Mouse (Mus musculus) embryonic facial prominence, embryonic 11.5 days (tissue): ENCODE results near the gene Clcnkb. TPM values are rescaled to one million over a fixed set of nuclear protein-coding genes. Genes with fewer than 3 reads are reported as not detected.

Experiments
- ATAC-seq: fragments of 200-750 bp; cut with Nextera tagmentation; replicated peaks from 2 replicates; pipeline ENCODE4 v1.8.0; 2017; ENCODE audit warnings: low read depth; ENCODE audit not compliant: insufficient number of reproducible peaks, low FRiP score, low TSS enrichment
- DNase-seq: peaks from one replicate; pipeline ENCODE4 v3.0.0-alpha.2; 2015; ENCODE audit warnings: low spot score
- H3K27ac ChIP-seq: fragments of 300-500 bp; sonication (generic); replicated peaks from 2 replicates; pipeline ENCODE4 v1.5.1; 2014; ENCODE audit warnings: mild to moderate bottlenecking, low read depth, low read length, control low read depth
- H3K27me3 ChIP-seq: fragments of 300-500 bp; sonication (generic); 2 replicates; pipeline ENCODE4 v1.6.1; 2014; ENCODE audit warnings: mild to moderate bottlenecking, low read length, moderate library complexity, mixed read lengths; ENCODE audit not compliant: control insufficient read depth, insufficient read depth
- H3K36me3 ChIP-seq: fragments of 300-500 bp; sonication (generic); replicated peaks from 2 replicates; pipeline ENCODE4 v1.6.1; 2014; ENCODE audit warnings: low read depth, mild to moderate bottlenecking, low read length, moderate library complexity, mixed read lengths; ENCODE audit not compliant: control insufficient read depth, insufficient read depth
- H3K4me1 ChIP-seq: fragments of 300-500 bp; sonication (generic); 2 replicates; pipeline ENCODE4 v1.6.1; 2014; ENCODE audit warnings: low read length, mixed read lengths; ENCODE audit not compliant: control insufficient read depth, insufficient read depth
- H3K4me2 ChIP-seq: fragments of 300-500 bp; sonication (generic); 2 replicates; pipeline ENCODE4 v1.6.1; 2014; ENCODE audit warnings: low read depth, mild to moderate bottlenecking, control low read depth, low read length, moderate library complexity
- H3K4me3 ChIP-seq: fragments of 300-500 bp; sonication (generic); 2 replicates; pipeline ENCODE4 v1.5.1; 2014; ENCODE audit warnings: low read depth, low read length, control low read depth
- H3K9ac ChIP-seq: fragments of 300-500 bp; sonication (generic); replicated peaks from 2 replicates; pipeline ENCODE4 v1.6.1; 2014; ENCODE audit warnings: mild to moderate bottlenecking, control low read depth, low read length
- H3K9me3 ChIP-seq: fragments of 300-500 bp; sonication (generic); replicated peaks from 2 replicates; pipeline ENCODE4 v1.6.1; 2016; ENCODE audit warnings: mild to moderate bottlenecking, low read length, inconsistent platforms, mixed read lengths; ENCODE audit not compliant: control insufficient read depth
- WGBS: fragments of 180-500 bp; shearing (Covaris S2); extraction: QIAGEN DNeasy Blood & Tissue Kit; methylation state at CpG from one replicate; pipeline ENCODE4 v1.1.7; 2014; 5-methylcytosine and 5-hydroxymethylcytosine counted together
- polyA plus RNA-seq: library from polyadenylated mRNA; unstranded; fragments of >200 nt; fragmentation: Nextera tagmentation; extraction: Ambion mirVana; gene quantifications from 2 replicates; pipeline ENCODE4 v1.2.1, GENCODE M21; 2014

Clcnkb gene
- polyA plus RNA-seq, 1 experiment from 2014 or later, result not detected

DNA sequence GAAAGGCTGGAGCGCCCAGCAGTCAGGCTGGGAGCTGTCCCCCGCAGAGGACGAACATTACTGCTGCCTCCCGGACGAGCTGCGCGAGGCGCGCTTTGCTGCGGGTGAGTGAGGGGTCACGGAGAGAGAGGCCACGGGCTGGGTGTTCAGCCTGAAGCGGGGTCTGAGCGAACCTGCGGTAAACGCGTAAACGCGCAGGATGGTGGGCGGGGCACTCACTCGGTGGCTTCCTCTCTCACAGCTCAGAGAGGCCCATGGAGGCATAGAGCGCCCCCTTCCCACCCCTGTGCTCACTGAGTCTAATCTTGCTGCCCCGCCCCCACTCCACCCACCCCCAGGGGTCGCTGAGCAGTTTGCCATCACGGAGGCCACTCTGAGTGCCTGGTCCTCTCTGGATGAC lies 33.4 kb downstream of the Clcnkb start:
- ATAC-seq (no peak), DNase-seq (peak; percentile 66)
- Histone ChIP-seq H3K36me3 (no peaks in the 10 kb centered on the region), H3K4me2 (peak overlapping the region; percentile 52), H3K4me1 (no peaks in the 10 kb centered on the region), H3K9ac (peak overlapping the region; percentile 26), H3K27me3 (peaks cover 37% of the 10 kb centered on the region), H3K4me3 (peak overlapping the region; percentile 25), H3K9me3 (no peaks in the 10 kb centered on the region), H3K27ac (no peak overlapping the region)
- under 1% methylated on average over 25 of the region's 25 CpGs for WGBS

GRCm38 (mm10) chr4:141379674-141380073 lies 36.1 kb downstream of the Clcnkb start:
- 60% methylated on average over 8 of the region's 8 CpGs for WGBS
- Histone ChIP-seq H3K4me2 (no peak overlapping the region), H3K4me1 (no peaks in the 10 kb centered on the region), H3K4me3 (no peak overlapping the region), H3K36me3 (no peaks in the 10 kb centered on the region), H3K9ac (no peak overlapping the region), H3K27me3 (peaks cover 32% of the 10 kb centered on the region), H3K9me3 (no peaks in the 10 kb centered on the region), H3K27ac (no peak overlapping the region)
- no peak for ATAC-seq
- DNase-seq, result no peak

- Histone ChIP-seq H3K27me3 (peaks cover 16% of the 10 kb centered on the region), H3K36me3 (no peaks in the 10 kb centered on the region), H3K27ac (no peak overlapping the region), H3K4me3 (no peak overlapping the region), H3K4me1 (no peaks in the 10 kb centered on the region; the same call in 1 of the 2 replicates), H3K9me3 (no peaks in the 10 kb centered on the region), H3K9ac (no peak overlapping the region), H3K4me2 (no peak overlapping the region)
- ATAC-seq (no peak), DNase-seq (no peak)
- WGBS, result 85% methylated on average over 5 of the region's 5 CpGs
These were observed 43.4 kb downstream of the Clcnkb start for GRCm38 (mm10) chr4:141372426-141372825.

DNA sequence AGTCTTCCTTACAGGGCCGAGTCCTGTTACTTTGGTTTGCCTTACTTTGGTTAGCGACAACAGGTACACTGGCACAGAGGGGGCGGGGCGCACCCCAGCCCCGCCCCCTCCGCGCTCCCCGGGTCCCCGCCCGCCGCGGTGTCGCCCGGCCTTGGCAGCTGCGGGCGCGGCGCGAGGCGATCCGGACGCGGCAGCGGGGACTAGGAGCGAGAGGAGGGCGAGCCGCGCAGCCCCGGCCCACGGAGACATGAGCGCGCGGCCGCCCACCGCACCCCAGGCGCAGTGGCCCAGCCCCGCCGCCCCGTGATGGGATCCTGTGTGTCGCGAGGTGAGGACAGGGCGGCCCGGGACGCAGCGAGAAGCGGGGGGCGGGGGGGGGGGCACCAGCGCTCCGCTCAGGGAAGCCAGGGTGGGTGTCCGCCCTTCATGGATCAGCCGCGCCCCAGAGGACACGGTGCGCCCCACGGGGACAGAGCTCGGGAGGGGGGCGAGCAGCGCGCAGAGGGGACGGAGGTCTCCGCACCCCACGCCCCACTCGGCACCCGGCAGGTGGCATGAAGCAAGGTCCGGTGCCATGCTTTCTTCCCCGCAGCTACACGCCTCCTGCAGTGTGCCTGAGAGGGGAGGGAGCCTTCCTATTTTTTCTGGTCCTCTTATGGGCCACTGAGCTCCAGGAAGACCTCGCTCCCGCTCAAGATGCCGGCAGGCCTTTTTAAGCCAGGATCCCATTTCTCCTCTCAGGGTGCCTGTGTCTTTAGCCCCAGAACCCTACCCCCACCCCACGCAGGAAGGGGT lies 47.6 kb downstream of the Clcnkb start, which contains the start of gene Fam131c:
Gene Fam131c, plus strand, starts transcription at position 224 of the 795 bp plus-strand sequence.
- H3K27ac ChIP-seq, result no peak within 1 kb of the TSS
- H3K4me2 ChIP-seq, result peak within 1 kb of the TSS; percentile 98
- H3K4me1 ChIP-seq, result no peaks in the 10 kb centered on the region; the same call in 1 of the 2 replicates
- no peaks in the 10 kb centered on the region for H3K36me3 ChIP-seq
- ATAC-seq (no peak), DNase-seq (peak; percentile 59)
- peak within 1 kb of the TSS; percentile 59 for H3K9ac ChIP-seq
- H3K9me3 ChIP-seq, result no peaks in the 10 kb centered on the region
- H3K4me3 ChIP-seq, result peak within 1 kb of the TSS; percentile 48
- H3K27me3 ChIP-seq, result peaks cover 32% of the 10 kb centered on the region
- WGBS, result under 1% methylated on average over 49 of the region's 71 CpGs

DNA sequence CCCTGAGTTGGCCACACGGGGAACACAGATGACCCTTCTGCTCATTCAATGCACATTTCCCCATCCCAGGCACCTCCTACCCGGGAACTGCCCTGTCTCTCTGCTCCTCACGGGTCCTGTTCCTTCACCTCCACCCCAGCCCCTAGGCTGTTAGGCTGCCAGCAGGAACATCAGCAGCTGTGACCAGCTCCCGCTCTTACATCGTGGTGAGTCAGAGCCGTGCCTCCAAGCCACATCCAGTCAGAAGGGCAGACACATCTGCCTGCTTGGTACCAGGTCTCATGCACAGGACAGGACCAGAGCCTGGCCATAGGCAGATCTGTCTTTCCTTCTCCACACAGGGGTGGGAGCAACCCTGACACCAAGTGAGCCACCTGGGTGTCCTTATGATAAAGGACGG lies 49.9 kb downstream of the Clcnkb start:
- no peak overlapping the region for H3K4me2 ChIP-seq
- DNase-seq (no peak), ATAC-seq (no peak)
- H3K4me1 ChIP-seq, result no peaks in the 10 kb centered on the region; the same call in 1 of the 2 replicates
- no peak overlapping the region; the same call in 1 of the 2 replicates for H3K9ac ChIP-seq
- no peak overlapping the region for H3K4me3 ChIP-seq
- H3K27ac ChIP-seq, result no peak overlapping the region
- no peaks in the 10 kb centered on the region for H3K9me3 ChIP-seq
- WGBS, result 62% methylated on average over 7 of the region's 7 CpGs
- no peaks in the 10 kb centered on the region for H3K36me3 ChIP-seq
- peaks cover 32% of the 10 kb centered on the region for H3K27me3 ChIP-seq

GRCm38 (mm10) chr4:141365126-141365525 lies 50.7 kb downstream of the Clcnkb start:
- WGBS, result 63% methylated on average over 8 of the region's 8 CpGs
- no peak overlapping the region for H3K4me2 ChIP-seq
- no peak overlapping the region for H3K27ac ChIP-seq
- no peak overlapping the region for H3K9ac ChIP-seq
- ATAC-seq (no peak), DNase-seq (no peak)
- H3K36me3 ChIP-seq, result no peaks in the 10 kb centered on the region
- no peaks in the 10 kb centered on the region for H3K9me3 ChIP-seq
- H3K4me3 ChIP-seq, result no peak overlapping the region
- H3K4me1 ChIP-seq, result no peaks in the 10 kb centered on the region; the same call in 1 of the 2 replicates
- peaks cover 32% of the 10 kb centered on the region for H3K27me3 ChIP-seq

GRCm38 (mm10) chr4:141362937-141363548 lies 52.8 kb downstream of the Clcnkb start:
- Histone ChIP-seq H3K36me3 (no peaks in the 10 kb centered on the region), H3K4me3 (no peak overlapping the region), H3K27ac (no peak overlapping the region), H3K9ac (no peak overlapping the region), H3K4me2 (no peak overlapping the region), H3K9me3 (no peaks in the 10 kb centered on the region), H3K4me1 (no peaks in the 10 kb centered on the region; the same call in 1 of the 2 replicates), H3K27me3 (peaks cover 19% of the 10 kb centered on the region)
- DNase-seq (peak; percentile 90), ATAC-seq (0 out of 2 replicates have a peak, but pooled peaks have one; percentile 21)
- 28% methylated on average over 11 of the region's 11 CpGs for WGBS

DNA sequence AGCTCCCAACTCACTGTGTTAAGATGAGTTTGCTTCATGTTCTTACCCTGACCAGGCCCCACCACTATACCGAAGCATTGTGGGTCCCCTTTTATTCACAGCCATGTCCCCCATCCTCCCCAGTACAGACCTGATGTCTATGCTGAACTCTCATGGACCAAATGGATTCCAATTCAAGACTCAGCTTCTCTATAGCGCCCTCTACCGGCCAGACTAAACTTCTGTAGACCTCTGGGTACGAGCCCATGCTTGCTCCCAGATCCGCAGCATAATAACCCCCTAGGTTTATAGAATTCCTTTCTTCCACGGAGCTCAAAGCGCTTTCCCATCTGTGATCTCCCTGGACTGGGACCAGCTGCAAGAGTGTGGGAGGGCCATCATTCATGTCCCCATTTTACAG lies 55.0 kb downstream of the Clcnkb start:
- H3K4me3 ChIP-seq, result no peak overlapping the region
- WGBS, result 29% methylated on average over 7 of the region's 7 CpGs
- H3K4me2 ChIP-seq, result no peak overlapping the region
- no peak overlapping the region for H3K9ac ChIP-seq
- no peaks in the 10 kb centered on the region for H3K9me3 ChIP-seq
- H3K27ac ChIP-seq, result no peak overlapping the region
- no peaks in the 10 kb centered on the region for H3K36me3 ChIP-seq
- ATAC-seq (no peak), DNase-seq (peak; percentile 69)
- peaks cover 9% of the 10 kb centered on the region for H3K27me3 ChIP-seq
- H3K4me1 ChIP-seq, result no peaks in the 10 kb centered on the region
